Mouse (Mus musculus): Measurements from ENCODE around the gene Sec1.

The Sec1 gene

DNA sequence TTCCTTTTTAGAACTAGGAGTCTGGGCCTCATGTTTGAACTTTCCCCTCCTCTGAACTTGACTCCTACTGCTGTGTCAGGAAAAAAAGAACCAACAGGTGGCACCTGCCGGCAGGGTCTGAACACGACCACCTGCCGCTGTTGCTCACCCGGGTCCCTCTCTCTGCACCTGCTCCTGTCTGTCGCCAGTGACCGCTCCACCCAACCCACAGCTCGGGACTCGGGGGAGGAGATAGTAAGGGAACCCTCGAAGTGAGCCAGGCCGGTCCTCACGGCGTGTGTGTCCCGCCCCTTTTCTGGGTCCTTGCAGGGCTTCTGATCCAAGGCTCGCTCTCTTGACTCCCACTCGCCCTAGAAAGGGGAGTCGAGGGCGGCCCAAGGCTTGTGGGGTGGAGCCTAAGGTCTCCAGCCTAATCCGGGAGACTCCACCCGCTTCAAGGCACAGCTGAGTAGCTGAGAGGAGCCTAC is 54.6 kb downstream of the Sec1 start, which contains the start of gene Mamstr:
Gene Mamstr (plus strand): TSS at position 417 of the 467 bp plus-strand sequence.
- DNase-seq = peak; percentile 79

DNA sequence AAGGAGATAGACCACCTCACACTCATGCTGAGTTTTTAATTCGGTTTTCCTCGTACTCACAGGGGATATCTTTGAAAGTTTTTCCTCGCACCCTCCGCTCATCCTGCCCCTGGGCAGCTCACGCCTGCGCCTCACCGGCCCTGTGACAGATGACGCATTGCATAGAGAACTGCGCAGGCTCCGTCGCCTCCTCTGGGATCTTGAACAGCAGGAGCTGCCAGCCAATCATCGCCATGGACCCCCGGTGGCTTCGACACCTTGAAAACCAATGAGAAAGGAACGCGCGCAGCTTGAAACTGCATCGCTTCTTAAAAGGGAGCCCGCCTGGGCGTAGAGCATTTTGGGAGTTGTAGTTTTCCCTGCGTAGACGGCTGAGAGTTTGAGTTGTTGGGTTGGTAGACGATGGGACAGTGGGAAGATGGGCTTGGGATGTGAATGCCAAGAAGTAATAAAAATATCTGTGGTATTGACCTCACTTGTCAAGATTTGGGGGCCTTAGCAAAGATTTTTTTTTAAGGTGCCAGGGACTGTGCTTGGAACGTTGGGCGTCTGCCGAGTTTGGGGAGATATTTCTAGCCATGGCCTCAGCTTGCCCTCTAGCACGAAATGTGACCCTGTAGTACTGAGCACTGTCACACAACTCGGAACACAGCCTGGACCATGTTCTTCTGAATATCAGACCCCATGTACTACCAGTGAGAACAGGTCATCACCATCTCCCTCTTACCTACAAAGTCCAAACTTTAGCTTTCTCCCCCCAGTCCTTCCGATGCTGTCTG is 55.4 kb downstream of the Sec1 start:
- peak; percentile 99 for DNase-seq

DNA sequence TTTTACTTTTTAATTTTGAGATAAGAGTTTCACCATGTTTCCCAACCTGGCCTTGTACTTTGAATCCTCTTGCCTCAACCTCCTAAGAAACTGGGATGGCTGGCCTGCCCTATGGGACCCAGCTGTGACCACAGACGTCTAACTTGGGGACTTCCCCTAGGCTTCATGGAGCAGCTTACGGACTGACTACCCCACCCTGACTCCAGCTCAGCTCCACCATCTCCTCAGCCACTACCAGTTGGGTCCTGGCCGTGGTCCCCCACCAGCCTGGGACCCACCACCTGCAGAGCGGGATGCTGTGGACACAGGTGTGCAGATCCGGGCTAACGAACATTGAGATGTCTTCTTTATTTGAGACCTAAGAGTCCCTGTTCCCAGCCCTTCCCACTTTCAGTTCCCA is 56.5 kb downstream of the Sec1 start:
- DNase-seq = peak; percentile 68

DNA sequence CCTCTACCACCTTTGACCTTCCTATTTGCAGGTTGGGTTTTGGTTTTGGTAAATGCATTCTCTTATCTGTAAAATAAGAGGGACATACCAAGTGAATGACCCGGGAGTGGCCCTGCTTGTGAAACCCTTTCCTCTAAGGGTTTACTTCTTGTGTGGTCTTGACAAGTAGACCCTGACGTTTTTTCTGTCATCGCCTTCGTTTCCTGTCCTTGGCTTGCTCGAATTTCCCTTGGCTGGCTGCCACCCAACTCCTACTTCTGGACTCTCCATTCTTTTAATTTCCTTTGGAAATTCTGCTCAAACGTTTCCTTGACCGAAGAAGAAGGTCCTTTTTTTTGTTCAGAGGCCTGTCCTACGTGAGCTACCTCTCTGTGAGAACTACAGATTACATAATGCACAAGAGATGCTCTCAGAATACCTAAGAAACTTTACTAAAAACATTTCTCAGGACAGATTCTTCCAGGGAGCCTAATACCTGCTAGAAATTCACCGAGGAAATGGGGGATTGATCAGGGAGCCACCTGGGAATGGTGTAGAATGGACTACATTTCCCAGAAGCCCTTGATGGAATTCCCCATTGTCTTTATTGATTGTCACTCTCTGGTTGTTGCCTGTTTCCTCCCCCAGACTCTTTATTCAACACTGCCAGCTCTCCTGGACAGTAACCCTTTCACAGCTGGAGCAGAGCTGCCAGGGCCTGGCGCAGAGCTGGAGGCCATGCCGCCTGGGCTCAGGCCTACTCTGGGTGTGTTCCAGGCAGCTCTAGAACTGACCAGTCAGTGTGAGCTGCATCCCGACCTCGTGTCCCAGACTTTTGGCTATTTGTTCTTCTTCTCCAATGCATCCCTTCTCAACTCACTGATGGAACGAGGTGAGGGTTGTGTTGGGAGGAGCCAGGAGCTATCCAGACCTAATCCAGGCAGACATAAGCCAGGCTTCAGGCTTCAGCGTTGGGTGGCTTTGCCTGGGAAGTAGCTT is 58.2 kb downstream of the Sec1 start:
- DNase-seq = no peak

DNA sequence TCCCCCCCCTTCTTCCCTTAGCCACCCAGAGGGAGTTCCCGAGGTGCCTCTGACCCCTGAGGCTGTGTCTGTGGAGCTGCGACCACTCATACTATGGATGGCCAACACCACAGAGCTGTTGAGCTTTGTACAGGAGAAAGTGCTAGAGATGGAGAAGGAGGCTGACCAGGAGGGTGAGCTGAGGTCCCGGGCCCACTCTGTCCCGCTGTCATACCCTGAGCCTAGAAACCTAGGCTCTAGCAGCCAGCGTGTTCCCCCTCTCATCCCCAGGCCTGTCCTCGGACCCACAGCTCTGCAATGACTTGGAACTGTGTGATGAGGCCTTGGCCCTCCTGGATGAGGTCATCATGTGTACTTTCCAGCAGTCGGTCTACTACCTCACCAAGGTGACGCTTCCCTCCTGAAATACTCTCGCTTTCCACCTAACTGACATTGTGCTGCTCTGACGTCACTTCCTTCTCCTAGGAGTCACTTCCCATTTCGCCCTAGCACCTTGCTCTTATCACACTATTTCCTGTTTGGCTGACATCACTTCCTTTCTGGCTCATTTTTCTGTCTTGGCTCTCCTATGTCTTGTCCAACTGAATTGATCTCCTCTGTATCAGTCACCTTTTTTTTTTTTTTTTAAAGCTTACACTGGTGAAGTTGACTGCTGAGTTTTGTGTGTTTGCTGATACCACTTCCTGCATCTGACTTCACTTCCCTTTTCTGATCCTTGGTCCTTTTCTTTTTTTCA is 59.1 kb downstream of the Sec1 start:
- no peak for DNase-seq

DNA sequence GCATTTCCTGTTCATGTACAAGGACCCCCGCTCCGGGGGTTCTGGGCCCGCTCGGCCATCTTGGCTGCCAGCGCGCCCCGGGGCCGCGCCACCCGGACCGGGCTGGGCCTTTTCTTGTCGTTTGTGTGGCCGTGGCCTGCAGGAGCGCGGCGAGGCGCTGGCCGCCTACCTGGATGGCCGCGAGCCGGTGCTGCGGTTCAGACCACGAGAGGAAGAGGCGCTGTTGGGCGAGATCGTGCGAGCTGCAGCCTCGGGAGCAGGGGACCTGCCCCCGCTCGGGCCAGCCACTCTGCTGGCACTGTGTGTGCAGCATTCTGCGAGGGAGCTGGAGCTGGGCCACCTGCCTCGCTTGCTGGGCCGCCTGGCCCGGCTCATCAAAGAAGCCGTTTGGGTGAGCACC is 61.7 kb downstream of the Sec1 start:
- peak; percentile 82 for DNase-seq

DNA sequence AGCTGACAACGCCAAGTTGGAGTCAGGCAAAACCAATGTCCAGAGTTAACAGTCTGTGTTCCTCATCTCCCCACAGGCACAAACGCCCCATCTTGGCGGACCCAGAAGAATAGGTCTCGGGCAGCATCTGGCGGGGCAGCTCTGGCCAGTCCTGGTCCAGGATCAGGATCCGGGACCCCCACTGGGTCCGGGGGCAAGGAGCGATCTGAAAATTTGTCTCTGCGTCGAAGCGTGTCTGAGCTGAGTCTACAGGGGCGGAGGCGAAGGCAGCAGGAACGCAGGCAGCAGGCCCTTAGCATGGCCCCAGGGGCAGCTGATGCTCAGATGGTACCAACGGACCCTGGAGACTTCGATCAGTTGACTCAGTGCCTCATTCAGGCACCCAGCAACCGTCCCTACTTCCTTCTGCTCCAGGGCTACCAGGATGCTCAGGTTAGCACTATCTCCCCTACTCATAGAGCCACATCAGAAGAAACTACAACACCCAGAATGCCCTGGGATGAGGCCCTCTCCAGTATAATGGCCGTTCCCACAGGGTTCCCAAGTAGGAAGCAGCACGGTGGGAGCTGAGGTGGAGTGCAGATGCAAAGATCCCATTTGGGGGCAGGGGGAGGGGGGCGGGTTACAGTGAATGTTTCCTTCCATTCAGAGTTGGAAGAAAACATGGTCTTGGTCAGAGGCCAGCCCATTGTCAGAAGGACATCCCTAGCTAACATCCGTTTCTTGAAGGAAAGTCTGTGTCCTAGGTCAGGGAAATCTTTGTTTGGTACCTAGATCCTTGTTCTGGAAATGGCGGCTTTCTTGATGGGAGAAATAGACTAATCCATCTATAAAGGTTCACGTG is 63.9 kb downstream of the Sec1 start:
- peak; percentile 61 for DNase-seq

DNA sequence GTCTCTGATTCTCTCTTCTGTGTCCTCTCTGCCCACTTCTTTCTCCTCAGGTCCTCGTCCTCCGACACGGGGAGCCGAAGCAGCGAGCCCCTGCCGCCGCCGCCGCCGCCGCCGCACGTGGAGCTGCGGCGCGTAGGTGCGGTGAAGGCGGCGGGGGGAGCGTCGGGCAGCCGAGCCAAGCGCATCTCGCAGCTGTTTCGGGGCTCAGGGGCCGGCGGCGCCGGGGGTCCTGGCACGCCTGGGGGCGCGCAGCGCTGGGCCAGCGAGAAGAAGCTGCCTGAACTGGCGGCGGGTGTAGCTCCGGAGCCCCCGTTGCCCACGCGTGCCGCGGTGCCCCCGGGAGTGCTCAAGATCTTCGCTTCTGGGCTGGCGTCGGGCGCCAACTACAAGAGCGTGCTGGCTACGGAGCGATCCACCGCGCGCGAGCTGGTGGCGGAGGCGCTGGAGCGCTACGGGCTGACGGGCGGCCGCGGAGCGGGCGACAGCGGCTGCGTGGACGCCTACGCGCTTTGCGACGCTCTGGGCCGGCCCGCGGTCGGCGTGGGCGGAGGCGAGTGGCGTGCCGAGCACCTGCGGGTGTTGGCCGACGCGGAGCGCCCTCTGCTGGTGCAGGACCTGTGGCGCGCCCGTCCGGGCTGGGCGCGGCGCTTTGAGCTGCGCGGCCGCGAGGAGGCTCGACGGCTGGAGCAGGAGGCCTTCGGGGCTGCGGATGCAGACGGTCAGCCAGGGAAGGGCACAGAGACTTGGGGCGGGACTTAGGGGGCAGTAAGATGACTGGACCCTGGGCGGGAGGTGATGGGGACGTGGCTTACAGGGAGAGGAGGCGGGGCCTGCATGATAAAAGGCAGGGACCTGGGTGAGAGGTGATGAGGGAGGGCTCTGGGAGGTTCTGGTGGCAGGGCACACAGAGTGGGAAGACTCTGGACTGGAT is 65.6 kb downstream of the Sec1 start:
- peak; percentile 93 for DNase-seq
